Mouse (Mus musculus) activated CD4-positive, CD25-positive, alpha-beta regulatory T cell, adult 4 months (primary cell): ENCODE measurements around the gene St8sia6. TPM values are rescaled to one million over a fixed set of nuclear protein-coding genes. Genes with fewer than 3 reads are reported as not detected.
"Not testable (repeated sequence)": the region's sequence is repeated elsewhere in the genome, so short reads cannot be mapped to it uniquely, and the experiment has no call there.

Experiments used
- ATAC-seq: one replicate; pipeline ENCODE4 v1.8.0; 2017
- polyA plus RNA-seq, 2 experiments: library from polyadenylated mRNA; unstranded; fragments of 100-300 nt; shearing (Covaris generic); gene quantifications; one replicate each; pipeline ENCODE4 v1.2.1; 2017

Gene St8sia6
- polyA plus RNA-seq, 2 experiments from 2014 or later, result 8.1 to 9.7 TPM

DNA sequence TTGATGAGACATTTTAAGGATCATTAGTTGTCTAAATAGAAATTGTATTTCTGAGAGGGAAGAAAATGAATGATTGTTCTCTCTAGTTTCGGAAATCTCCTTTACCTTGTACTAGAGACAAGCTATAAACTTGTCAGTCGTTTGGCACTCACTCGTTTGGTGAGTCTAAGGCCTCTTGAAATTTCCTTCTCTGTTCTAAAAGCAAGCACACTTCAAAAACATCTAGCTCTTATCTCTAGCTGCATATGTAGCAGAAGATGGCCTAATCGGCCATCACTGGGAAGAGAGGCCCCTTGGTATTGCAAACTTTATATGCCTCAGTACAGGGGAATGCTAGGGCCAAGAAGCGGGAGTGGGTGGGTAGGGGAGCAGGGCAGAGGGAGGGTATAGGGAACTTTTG lies 190.2 kb downstream of the St8sia6 start:
- ATAC-seq, result not testable (repeated sequence)

DNA sequence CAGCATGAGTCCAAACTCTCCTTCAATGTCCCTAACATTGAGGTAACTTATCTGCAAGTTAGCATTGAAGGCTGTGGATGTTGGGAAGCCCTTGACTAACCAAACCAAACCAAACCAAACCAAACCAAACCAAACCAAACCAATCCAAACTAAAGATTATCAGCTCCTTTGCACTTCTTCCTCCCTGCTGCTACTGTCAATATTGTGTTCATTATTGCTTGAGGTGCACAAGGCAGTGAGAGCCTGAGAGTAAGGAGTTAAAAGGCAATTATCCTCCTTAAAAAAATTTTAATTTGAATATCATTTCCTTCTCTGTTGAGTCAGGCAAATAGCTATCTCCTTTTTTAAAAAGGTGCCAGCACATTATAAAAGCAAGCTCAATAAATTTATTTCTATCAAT lies 190.8 kb downstream of the St8sia6 start:
- no peak for ATAC-seq

Other genes with a start within 250 kb of the St8sia6 start
- gene Trdmt1, start 249.4 kb downstream of the St8sia6 start, polyA plus RNA-seq, result 10 to 100 TPM; 16.2 to 17.0 TPM
- 100 to 1,000 TPM; 703 to 754 TPM for gene Vim, start 220.1 kb downstream of the St8sia6 start, polyA plus RNA-seq